Mouse (Mus musculus) lung, embryonic 15.5 days (tissue): ENCODE measurements at regions not wholly inside any gene's neighbourhood (a gene's known extent, or its start where the extent isn't known, plus 50 kb on each side); places are given as distances from the start of the nearest gene placed in this dataset.

Experiments
- ATAC-seq: fragments of 200-750 bp; cut with Nextera tagmentation; 2 replicates; pipeline ENCODE4 v1.8.0; 2017; ENCODE audit warnings: moderate number of reproducible peaks, borderline replicate concordance; ENCODE audit not compliant: low FRiP score, low TSS enrichment; ENCODE audit errors: extremely low read depth
- H3K27ac ChIP-seq: fragments of 300-500 bp; sonication (generic); 2 replicates; pipeline ENCODE4 v1.5.1; 2015; ENCODE audit warnings: moderate library complexity, mild to moderate bottlenecking, inconsistent platforms
- H3K27me3 ChIP-seq: fragments of 300-500 bp; sonication (generic); 2 replicates; pipeline ENCODE4 v1.6.1; 2015; ENCODE audit warnings: inconsistent platforms
- H3K36me3 ChIP-seq: fragments of 300-500 bp; sonication (generic); 2 replicates; pipeline ENCODE4 v1.6.1; 2015; ENCODE audit warnings: inconsistent platforms
- H3K4me1 ChIP-seq: fragments of 300-500 bp; sonication (generic); 2 replicates; pipeline ENCODE4 v1.6.1; 2015; ENCODE audit warnings: inconsistent platforms
- H3K4me2 ChIP-seq: fragments of 300-500 bp; sonication (generic); 2 replicates; pipeline ENCODE4 v1.6.1; 2015; ENCODE audit warnings: inconsistent platforms, mild to moderate bottlenecking, moderate library complexity
- H3K4me3 ChIP-seq: fragments of 300-500 bp; sonication (generic); 2 replicates; pipeline ENCODE4 v1.5.1; 2015; ENCODE audit warnings: mild to moderate bottlenecking, inconsistent platforms
- H3K9ac ChIP-seq: fragments of 300-500 bp; sonication (generic); 2 replicates; pipeline ENCODE4 v1.6.1; 2015; ENCODE audit warnings: inconsistent platforms
- H3K9me3 ChIP-seq: fragments of 300-500 bp; sonication (generic); 2 replicates; pipeline ENCODE4 v1.6.1; 2016; ENCODE audit warnings: inconsistent platforms
- WGBS: fragments of 180-500 bp; shearing (Covaris S2); methylation state at CpG from one replicate; pipeline ENCODE4 v1.1.7; 2015; 5-methylcytosine and 5-hydroxymethylcytosine counted together

GRCm38 (mm10) chr3:120123155-120123554, 338.9 kb upstream of the Ptbp2 start:
- Histone ChIP-seq H3K9me3 (no peaks in the 10 kb centered on the region), H3K27me3 (no peaks in the 10 kb centered on the region), H3K4me1 (no peaks in the 10 kb centered on the region), H3K27ac (no peak overlapping the region), H3K4me2 (no peak overlapping the region), H3K36me3 (no peaks in the 10 kb centered on the region), H3K9ac (no peak overlapping the region), H3K4me3 (no peak overlapping the region)
- WGBS = 75% methylated on average over 3 of the region's 3 CpGs
- no peak for ATAC-seq

- ATAC-seq = no peak
- 68% methylated on average over 7 of the region's 7 CpGs for WGBS
- Histone ChIP-seq H3K4me3 (no peak overlapping the region), H3K4me1 (no peaks in the 10 kb centered on the region), H3K4me2 (no peak overlapping the region), H3K27ac (no peak overlapping the region), H3K36me3 (no peaks in the 10 kb centered on the region), H3K9me3 (no peaks in the 10 kb centered on the region), H3K27me3 (no peaks in the 10 kb centered on the region), H3K9ac (no peak overlapping the region)
Measured at GRCm38 (mm10) chr3:120083171-120083932, 299.1 kb upstream of the Ptbp2 start.

GRCm38 (mm10) chr3:120073528-120073927, 289.3 kb upstream of the Ptbp2 start:
- H3K27me3 ChIP-seq = no peaks in the 10 kb centered on the region

GRCm38 (mm10) chr3:120065714-120066113, 281.4 kb upstream of the Ptbp2 start:
- Histone ChIP-seq H3K36me3 (no peaks in the 10 kb centered on the region), H3K27ac (no peak overlapping the region), H3K4me2 (no peak overlapping the region), H3K4me3 (no peak overlapping the region), H3K9me3 (no peaks in the 10 kb centered on the region), H3K9ac (no peak overlapping the region), H3K27me3 (no peaks in the 10 kb centered on the region), H3K4me1 (no peaks in the 10 kb centered on the region; the same call in 1 of the 2 replicates)
- no peak for ATAC-seq
- WGBS = 82% methylated on average over 6 of the region's 6 CpGs

More at GRCm38 (mm10) chr3:120073528-120073927, 289.3 kb upstream of the Ptbp2 start:
- no peak overlapping the region for H3K9ac ChIP-seq
- 12% methylated on average over 1 of the region's 1 CpGs for WGBS
- H3K4me3 ChIP-seq = no peak overlapping the region
- no peaks in the 10 kb centered on the region for H3K36me3 ChIP-seq
- H3K27ac ChIP-seq = no peak overlapping the region
- ATAC-seq = peak; percentile 52; the same call in 1 of the 2 replicates
- no peak overlapping the region for H3K4me2 ChIP-seq
- H3K4me1 ChIP-seq = no peaks in the 10 kb centered on the region
- no peaks in the 10 kb centered on the region for H3K9me3 ChIP-seq

GRCm38 (mm10) chr3:120064854-120065480, 280.7 kb upstream of the Ptbp2 start:
- Histone ChIP-seq H3K4me1 (no peaks in the 10 kb centered on the region; the same call in 1 of the 2 replicates), H3K4me2 (no peak overlapping the region), H3K9ac (no peak overlapping the region), H3K27ac (no peak overlapping the region), H3K36me3 (no peaks in the 10 kb centered on the region), H3K4me3 (no peak overlapping the region), H3K27me3 (no peaks in the 10 kb centered on the region), H3K9me3 (no peaks in the 10 kb centered on the region)
- ATAC-seq = no peak
- 28% methylated on average over 5 of the region's 5 CpGs for WGBS

- WGBS = 80% methylated on average over 5 of the region's 5 CpGs
- no peak overlapping the region for H3K4me2 ChIP-seq
- H3K36me3 ChIP-seq = no peaks in the 10 kb centered on the region
Measured at GRCm38 (mm10) chr3:120062264-120062663, 278.0 kb upstream of the Ptbp2 start.

GRCm38 (mm10) chr3:120059959-120060358, 275.7 kb upstream of the Ptbp2 start:
- Histone ChIP-seq H3K27ac (no peak overlapping the region), H3K27me3 (no peaks in the 10 kb centered on the region), H3K9me3 (no peaks in the 10 kb centered on the region), H3K4me1 (no peaks in the 10 kb centered on the region; the same call in 1 of the 2 replicates), H3K9ac (no peak overlapping the region), H3K36me3 (no peaks in the 10 kb centered on the region), H3K4me2 (no peak overlapping the region), H3K4me3 (no peak overlapping the region)
- ATAC-seq = peak; percentile 31; the same call in 1 of the 2 replicates
- 30% methylated on average over 11 of the region's 11 CpGs for whole genome bisulfite sequencing

More at GRCm38 (mm10) chr3:120062264-120062663, 278.0 kb upstream of the Ptbp2 start:
- H3K27me3 ChIP-seq = no peaks in the 10 kb centered on the region
- no peaks in the 10 kb centered on the region; the same call in 1 of the 2 replicates for H3K4me1 ChIP-seq
- no peak overlapping the region for H3K27ac ChIP-seq
- no peaks in the 10 kb centered on the region for H3K9me3 ChIP-seq
- ATAC-seq = no peak
- no peak overlapping the region for H3K9ac ChIP-seq
- H3K4me3 ChIP-seq = no peak overlapping the region

GRCm38 (mm10) chr3:120055216-120056154, 271.2 kb upstream of the Ptbp2 start:
- Histone ChIP-seq H3K36me3 (no peaks in the 10 kb centered on the region), H3K27me3 (no peaks in the 10 kb centered on the region), H3K4me3 (no peak overlapping the region), H3K9me3 (no peaks in the 10 kb centered on the region), H3K27ac (no peak overlapping the region), H3K4me2 (no peak overlapping the region), H3K4me1 (no peaks in the 10 kb centered on the region), H3K9ac (no peak overlapping the region)
- no peak for ATAC-seq
- 67% methylated on average over 8 of the region's 8 CpGs for WGBS

- no peaks in the 10 kb centered on the region for H3K9me3 ChIP-seq
- H3K4me3 ChIP-seq = no peak overlapping the region
- no peaks in the 10 kb centered on the region for H3K36me3 ChIP-seq
- H3K9ac ChIP-seq = no peak overlapping the region
- H3K4me2 ChIP-seq = no peak overlapping the region
- no peak for ATAC-seq
- no peaks in the 10 kb centered on the region for H3K4me1 ChIP-seq
- 85% methylated on average over 3 of the region's 3 CpGs for WGBS
- no peak overlapping the region for H3K27ac ChIP-seq
- H3K27me3 ChIP-seq = no peaks in the 10 kb centered on the region
Measured at GRCm38 (mm10) chr3:120047238-120047637, 263.0 kb upstream of the Ptbp2 start.

- no peak overlapping the region for H3K4me2 ChIP-seq
- no peak overlapping the region for H3K9ac ChIP-seq
- H3K27me3 ChIP-seq = no peaks in the 10 kb centered on the region
- H3K4me3 ChIP-seq = no peak overlapping the region
- no peaks in the 10 kb centered on the region for H3K9me3 ChIP-seq
- no peaks in the 10 kb centered on the region for H3K4me1 ChIP-seq
- H3K27ac ChIP-seq = no peak overlapping the region
- WGBS = 87% methylated on average over 3 of the region's 3 CpGs
- no peaks in the 10 kb centered on the region for H3K36me3 ChIP-seq
- no peak for ATAC-seq
Measured at GRCm38 (mm10) chr3:120037526-120037925, 253.3 kb upstream of the Ptbp2 start.

- no peaks in the 10 kb centered on the region for H3K27me3 ChIP-seq
- H3K9me3 ChIP-seq = no peaks in the 10 kb centered on the region
- H3K4me1 ChIP-seq = no peaks in the 10 kb centered on the region
- H3K4me3 ChIP-seq = no peak overlapping the region
- ATAC-seq = no peak
- H3K27ac ChIP-seq = no peak overlapping the region
- H3K36me3 ChIP-seq = no peaks in the 10 kb centered on the region
- 86% methylated on average over 10 of the region's 10 CpGs for WGBS
- H3K9ac ChIP-seq = no peak overlapping the region
- H3K4me2 ChIP-seq = no peak overlapping the region
Measured at GRCm38 (mm10) chr3:120019826-120020683, 235.8 kb upstream of the Ptbp2 start.
